ENCODE assay signal across 9 mouse cellular contexts in the genomic region with DNA sequence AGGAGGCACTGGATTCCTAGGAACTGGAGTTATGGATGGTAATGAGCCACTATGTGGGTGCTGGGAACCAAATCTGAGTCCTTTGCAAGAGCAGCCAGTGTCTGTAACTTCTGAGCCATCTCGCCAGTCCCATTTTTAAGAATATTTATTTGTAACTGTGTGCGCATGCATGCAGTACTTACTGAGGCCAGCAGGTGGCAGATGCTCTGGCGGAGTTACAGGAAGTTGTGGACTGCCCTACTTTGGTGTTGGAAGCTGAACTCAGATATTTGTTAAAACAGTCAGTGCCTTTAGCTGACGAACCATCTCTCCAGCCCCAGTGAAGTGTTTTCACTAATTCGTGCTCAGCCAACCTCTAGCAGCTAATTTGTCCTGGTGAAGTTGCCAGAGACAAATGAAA. TPM values are rescaled to one million over a fixed set of nuclear protein-coding genes. Genes with fewer than 3 reads are reported as not detected.
A peak's percentile ranks its signal among the peaks of the same experiment; 100 is the strongest.
DNase-seq lines count a peak whose midpoint lies in the region; ATAC-seq and TF ChIP-seq lines count a peak whose summit lies in the region.
"Had no signal": no experiment of that assay in that cellular context is flagged by ENCODE, and none has a peak within 500 bp of the region (broad histone marks: within the 10 kb centered on the region; RNA-seq: fewer than 3 reads in every experiment).

No protein-coding gene starts in this region.

- peak; percentile 63 for TF ChIP-seq CTCF in lung, postnatal 0 days (IDR thresholded peaks at IDR 0.05)
- peak; percentile 39 for TF ChIP-seq CTCF in cortical plate, adult 2 months (IDR thresholded peaks at IDR 0.05; ENCODE audit: extremely low read depth, insufficient read depth, low read length)

- no peak overlapping the region for H3K4me3 ChIP-seq in lung, postnatal 0 days (ENCODE audit: low read depth, low read length)
- H3K4me3 ChIP-seq in cortical plate, adult 2 months (ENCODE audit: insufficient read depth, low read length) = no peak overlapping the region
- H3K4me3 ChIP-seq: neural tube, embryonic 12.5 days had no signal

- no peaks in the 10 kb centered on the region for H3K36me3 ChIP-seq in lung, postnatal 0 days (ENCODE audit: insufficient read depth, low read length)
- H3K36me3 ChIP-seq: neural tube, embryonic 12.5 days had no signal

- DNase-seq in embryo, embryonic 10 days (ENCODE audit: low spot score) = peak; percentile 54
- DNase-seq in embryo, embryonic 11 days = no peak
- DNase-seq in lung, postnatal 0 days (ENCODE audit: low spot score) = no peak
- DNase-seq in lung, postnatal 25 days (ENCODE audit: low spot score) = no peak
- DNase-seq in retina, embryonic 14.5 days (ENCODE audit: low spot score) = peak; percentile 54
- DNase-seq in gastrocnemius, adult 8-10 months (ENCODE audit: low spot score in 2 of 2) = no peak
- no peak for DNase-seq in heart, adult 8-10 months (ENCODE audit: low spot score)

- no peaks in the 10 kb centered on the region for H3K9me3 ChIP-seq in lung, postnatal 0 days (ENCODE audit: low read length)
- H3K9me3 ChIP-seq: neural tube, embryonic 12.5 days had no signal

- H3K9ac ChIP-seq in lung, postnatal 0 days (replicated peaks; ENCODE audit: low read depth) = no peak overlapping the region
- H3K9ac ChIP-seq: neural tube, embryonic 12.5 days had no signal

- no peak for ATAC-seq in lung, postnatal 0 days

- no peak overlapping the region for H3K4me2 ChIP-seq in lung, postnatal 0 days (replicated peaks; ENCODE audit: low read depth, low read length)
- H3K4me2 ChIP-seq: neural tube, embryonic 12.5 days had no signal

- H3K27me3 ChIP-seq in lung, postnatal 0 days (replicated peaks; ENCODE audit: insufficient read depth, low read length) = no peaks in the 10 kb centered on the region
- H3K27me3 ChIP-seq: neural tube, embryonic 12.5 days had no signal

- TF ChIP-seq POLR2A in cortical plate, adult 2 months (IDR thresholded peaks at IDR 0.05; ENCODE audit: extremely low read depth, insufficient read depth, low read length) = no peak

- WGBS in lung, postnatal 0 days = 64% methylated on average over 5 of the region's 5 CpGs

- no peak for TF ChIP-seq EP300 in lung, postnatal 0 days (IDR thresholded peaks at IDR 0.05)

- no peaks in the 10 kb centered on the region for H3K4me1 ChIP-seq in lung, postnatal 0 days (ENCODE audit: insufficient read depth, low read depth, low read length)
- peaks cover 6% of the 10 kb centered on the region for H3K4me1 ChIP-seq in cortical plate, adult 2 months (ENCODE audit: control insufficient read depth, insufficient read depth, low read length)

- no peak overlapping the region for H3K27ac ChIP-seq in lung, postnatal 0 days (ENCODE audit: low read length)
- H3K27ac ChIP-seq in cortical plate, adult 2 months (ENCODE audit: insufficient read depth, low read length) = no peak overlapping the region
- H3K27ac ChIP-seq: neural tube, embryonic 12.5 days had no signal

RNA-seq across cellular contexts. Expression of a gene that starts 51.6 kb away (rescaled TPM):
- 0.75 and 0.95 TPM in 2 replicates for polyA plus RNA-seq in lung, postnatal 0 days (2015; fragmentation: Nextera tagmentation; extraction: Ambion mirVana)
- polyA plus RNA-seq in cortical plate, adult 2 months (2012; rRNA removed) = 14.8 and 15.7 TPM in 2 replicates
- under 1 TPM; 0.40 to 0.92 (median 0.44) TPM for total RNA-seq in gastrocnemius, adult 8-10 months (2022)
- 1 to 10 TPM in 2 of 4 experiments, under 1 TPM in 2; 0.82 to 1.2 (median 1.0) TPM for total RNA-seq in heart, adult 8-10 months (2022)

RNA-seq across cellular contexts. Expression of a gene that starts 52.7 kb away (rescaled TPM):
- 2.6 and 2.9 TPM in 2 replicates for polyA plus RNA-seq in lung, postnatal 0 days (2015; fragmentation: Nextera tagmentation; extraction: Ambion mirVana)
- polyA plus RNA-seq in cortical plate, adult 2 months (2012; rRNA removed) = 245 and 267 TPM in 2 replicates
- total RNA-seq in gastrocnemius, adult 8-10 months (2022) = 1 to 10 TPM in 1 of 4 experiments, under 1 TPM in 3; 0.63 to 1.2 (median 0.85) TPM
- 1 to 10 TPM; 2.1 to 4.5 (median 3.1) TPM for total RNA-seq in heart, adult 8-10 months (2022)

Comparison
In these comparisons a context has a peak if more than half of its experiments do, and no peak if none do; other contexts are left out.
1. DNase-seq: peak in embryo, embryonic 10 days (single experiment) and retina, embryonic 14.5 days (single experiment); none in embryo, embryonic 11 days (single experiment), lung, postnatal 0 days (single experiment), lung, postnatal 25 days (single experiment), gastrocnemius, adult 8-10 months (0 of 2) and heart, adult 8-10 months (single experiment).